ENCODE assay signal across 8 mouse cellular contexts in genomic region chr13:31821050-31821449, GRCm38 (mm10). TPM values are rescaled to one million over a fixed set of nuclear protein-coding genes. Genes with fewer than 3 reads are reported as not detected.
DNase-seq lines count a peak whose midpoint lies in the region; ATAC-seq and TF ChIP-seq lines count a peak whose summit lies in the region.

No protein-coding gene starts in this region.

- TF ChIP-seq EP300 in liver, postnatal 0 days (IDR thresholded peaks at IDR 0.05; ENCODE audit: low read depth), result no peak

- ATAC-seq in frontal cortex, adult (ENCODE audit: low TSS enrichment), result 0 out of 2 replicates have a peak, but pooled peaks have one; percentile 7
- peak; percentile 10; the same call in 1 of the 2 replicates for ATAC-seq in liver, postnatal 0 days

- H3K9ac ChIP-seq in liver, postnatal 0 days (replicated peaks), result 0 out of 2 replicates have a peak overlapping the region, but pooled peaks have one; percentile 58

- no peaks in the 10 kb centered on the region for H3K9me3 ChIP-seq in liver, postnatal 0 days (ENCODE audit: low read length)

- H3K27ac ChIP-seq in testis, adult 2 months (ENCODE audit: control insufficient read depth, insufficient read depth, low read depth, low read length), result peak overlapping the region; percentile 42; the same call in 1 of the 2 replicates
- no peak overlapping the region for H3K27ac ChIP-seq in liver, postnatal 0 days (ENCODE audit: low read depth)

- H3K4me2 ChIP-seq in liver, postnatal 0 days (ENCODE audit: low read depth, low read length), result peak overlapping the region; percentile 71

- H3K4me3 ChIP-seq in testis, adult 2 months (ENCODE audit: control insufficient read depth, low read depth, low read length), result peak overlapping the region; percentile 75
- H3K4me3 ChIP-seq in liver, postnatal 0 days (ENCODE audit: low read depth, low read length), result peak overlapping the region; percentile 24; the same call in 1 of the 2 replicates

- peaks cover 7% of the 10 kb centered on the region for H3K4me1 ChIP-seq in testis, adult 2 months (ENCODE audit: control insufficient read depth, insufficient read depth, low read length)
- H3K4me1 ChIP-seq in liver, postnatal 0 days (ENCODE audit: insufficient read depth), result 0 out of 2 replicates have a peak, but pooled peaks cover 4% of the 10 kb centered on the region

- no peak for DNase-seq in frontal cortex, postnatal 25 days (ENCODE audit: low spot score in 2 of 2)
- no peak for DNase-seq in testis, postnatal 14 days (ENCODE audit: low spot score)
- DNase-seq in liver, postnatal 0 days, result no peak
- no peak for DNase-seq in right cerebral cortex, postnatal 10 days (ENCODE audit: low spot score in 2 of 2)
- no peak for DNase-seq in adrenal gland, adult 8-10 months
- DNase-seq in gastrocnemius, adult 8-10 months (ENCODE audit: low spot score in 2 of 2), result no peak

- 34% methylated on average over 6 of the region's 6 CpGs for whole genome bisulfite sequencing in liver, postnatal 0 days (ENCODE audit: insufficient replicate concordance)

- TF ChIP-seq POLR2A in testis, adult 2 months (IDR thresholded peaks at IDR 0.05; ENCODE audit: control insufficient read depth, low read depth, low read length), result no peak

- no peak for TF ChIP-seq CTCF in testis, adult 2 months (IDR thresholded peaks at IDR 0.05; ENCODE audit: control insufficient read depth, insufficient read depth, insufficient replicate concordance, low read depth, low read length)
- no peak for TF ChIP-seq CTCF in liver, postnatal 0 days (IDR thresholded peaks at IDR 0.05; ENCODE audit: low read depth)

- no peaks in the 10 kb centered on the region for H3K36me3 ChIP-seq in testis, adult 2 months (ENCODE audit: control insufficient read depth, insufficient read depth, low read length)
- H3K36me3 ChIP-seq in liver, postnatal 0 days (replicated peaks; ENCODE audit: insufficient read depth, low read length), result no peaks in the 10 kb centered on the region

- no peaks in the 10 kb centered on the region for H3K27me3 ChIP-seq in testis, adult 2 months (ENCODE audit: control insufficient read depth, insufficient read depth, low read length)
- no peaks in the 10 kb centered on the region for H3K27me3 ChIP-seq in liver, postnatal 0 days (ENCODE audit: insufficient read depth, low read length)

RNA-seq across cellular contexts. Expression of gene Foxc1, which starts 14.6 kb away (rescaled TPM):
- polyA plus RNA-seq in testis, adult 2 months (2012; rRNA removed), result 0.14 and 0.16 TPM in 2 replicates
- polyA plus RNA-seq in liver, postnatal 0 days (2015; fragmentation: Nextera tagmentation; extraction: Ambion mirVana), result 0.02 TPM in 1 of 2 replicates, not detected in the other
- total RNA-seq in adrenal gland, adult 8-10 months (2022), result 1 to 10 TPM; 4.8 to 9.0 (median 7.3) TPM
- under 1 TPM; 0.39 to 0.83 (median 0.65) TPM for total RNA-seq in gastrocnemius, adult 8-10 months (2022)
